In the genomic region with DNA sequence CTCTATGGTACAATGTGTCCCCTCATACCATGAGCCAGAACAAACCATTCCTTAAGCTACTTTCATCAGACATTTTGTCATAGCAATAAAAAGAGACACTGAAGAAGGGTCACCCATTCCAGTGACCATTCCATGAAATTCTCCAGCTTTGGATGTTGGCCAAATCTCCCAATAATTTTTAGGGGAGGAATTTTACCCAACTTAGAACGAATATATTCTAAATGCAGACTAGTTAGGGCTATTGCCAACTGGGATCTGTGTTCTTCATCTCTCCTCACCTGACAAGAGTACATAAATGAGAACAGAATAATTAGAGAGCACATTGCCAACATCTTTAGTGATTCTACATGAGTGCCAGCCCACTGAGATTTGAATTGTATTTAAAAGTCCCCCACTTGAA, we compare ENCODE assay signal across 14 mouse cellular contexts. TPM values are rescaled to one million over a fixed set of nuclear protein-coding genes. Genes with fewer than 3 reads are reported as not detected.
"Had no signal": no experiment of that assay in that cellular context is flagged by ENCODE, and none has a peak within 500 bp of the region (broad histone marks: within the 10 kb centered on the region; RNA-seq: fewer than 3 reads in every experiment).

A gene (plus strand): TSS at position 301 of the 400 bp plus-strand sequence.

- H3K4me1 ChIP-seq: neural tube, embryonic 13.5 days; neural tube, embryonic 15.5 days; stomach, embryonic 15.5 days had no signal

- H3K9me3 ChIP-seq: neural tube, embryonic 13.5 days; neural tube, embryonic 15.5 days; stomach, embryonic 15.5 days had no signal

- H3K36me3 ChIP-seq: neural tube, embryonic 13.5 days; neural tube, embryonic 15.5 days; stomach, embryonic 15.5 days had no signal

- H3K27me3 ChIP-seq: neural tube, embryonic 13.5 days; neural tube, embryonic 15.5 days; stomach, embryonic 15.5 days had no signal

- H3K4me3 ChIP-seq: neural tube, embryonic 13.5 days; neural tube, embryonic 15.5 days; stomach, embryonic 15.5 days had no signal

RNA-seq across cellular contexts. Expression of the gene that starts here (rescaled TPM):
- total RNA-seq: neutrophil, adult 5-6 weeks had no signal
- polyA plus RNA-seq: neural tube, embryonic 13.5 days; neural tube, embryonic 14.5 days; neural tube, embryonic 15.5 days; small intestine, adult 2 months; spleen, adult 2 months; stomach, embryonic 14.5 days; stomach, embryonic 15.5 days; stomach, embryonic 16.5 days; stomach, postnatal 0 days; testis, adult 2 months; thymus, adult 2 months; thymus, postnatal 0 days; urinary bladder, adult 2 months had no signal
